Mouse (Mus musculus): Measurements from ENCODE around the gene Pard3. TPM values are rescaled to one million over a fixed set of nuclear protein-coding genes. Genes with fewer than 3 reads are reported as not detected.
A peak's percentile ranks its signal among the peaks of the same experiment; 100 is the strongest.

The Pard3 gene
- polyA plus RNA-seq, 1 experiment from 2014 or later = 30.0 TPM

DNA sequence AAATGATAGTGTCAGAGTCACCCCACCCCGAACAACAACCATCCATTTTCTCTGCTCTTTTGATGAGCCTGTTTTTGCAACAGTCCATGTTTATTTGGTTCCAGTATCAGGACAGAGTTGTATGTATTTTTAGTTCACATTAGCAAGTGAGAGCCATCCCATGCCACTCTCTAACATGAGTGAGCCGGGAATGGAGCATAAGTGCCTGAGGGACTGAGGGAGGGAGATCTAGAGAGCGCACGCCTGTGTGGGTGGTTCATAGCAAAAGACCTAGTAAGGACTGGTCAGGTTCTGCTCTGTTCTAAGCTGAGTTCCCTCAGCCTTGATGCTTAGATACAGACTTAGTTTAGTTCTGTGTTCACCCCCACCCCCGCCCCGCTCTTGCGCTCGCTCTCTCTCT is 521.9 kb downstream of the Pard3 start:
- H3K4me3 ChIP-seq (ENCODE audit: low read depth, low read length) = no peak overlapping the region
- H3K4me2 ChIP-seq (replicated peaks; ENCODE audit: low read depth) = no peak overlapping the region
- no peaks in the 10 kb centered on the region for H3K9me3 ChIP-seq (ENCODE audit: control insufficient read depth, low read length)
- no peaks in the 10 kb centered on the region for H3K27me3 ChIP-seq (ENCODE audit: control insufficient read depth, insufficient read depth, low read length)
- H3K4me1 ChIP-seq (replicated peaks; ENCODE audit: control insufficient read depth, insufficient read depth) = no peaks in the 10 kb centered on the region
- no peak for ATAC-seq (ENCODE audit: low FRiP score, low TSS enrichment)
- H3K27ac ChIP-seq (replicated peaks) = no peak overlapping the region
- no peaks in the 10 kb centered on the region for H3K36me3 ChIP-seq (ENCODE audit: control insufficient read depth, insufficient read depth, low read length)
- DNase-seq (ENCODE audit: low spot score) = no peak
- 93% methylated on average over 8 of the region's 8 CpGs for WGBS
- TF ChIP-seq CTCF (IDR thresholded peaks at IDR 0.05; ENCODE audit: low read depth) (no peak), EP300 (optimal IDR thresholded peaks at IDR 0.05) (no peak)
- no peak overlapping the region for H3K9ac ChIP-seq (ENCODE audit: low read length)

DNA sequence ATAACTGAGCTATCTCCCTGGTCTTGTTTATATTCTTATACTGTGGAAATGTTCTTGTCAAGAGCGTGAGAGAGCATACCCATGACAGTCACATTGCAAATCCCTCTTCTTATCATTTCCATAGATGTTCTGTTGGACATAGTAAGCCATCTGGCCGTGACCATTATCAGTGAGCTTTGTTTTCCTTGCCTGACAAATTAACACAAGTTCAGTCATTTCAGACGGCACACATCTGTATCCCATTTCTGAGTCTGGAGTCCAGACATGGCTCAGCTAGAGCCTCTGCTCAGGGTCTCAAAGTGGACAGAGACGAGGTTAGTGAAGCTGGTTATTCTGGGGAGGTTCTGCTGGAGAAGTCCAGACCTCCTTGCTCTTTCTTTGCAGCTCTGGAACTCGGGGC is 523.0 kb downstream of the Pard3 start:
- TF ChIP-seq EP300 (optimal IDR thresholded peaks at IDR 0.05) = no peak
- no peak for TF ChIP-seq CTCF (IDR thresholded peaks at IDR 0.05; ENCODE audit: low read depth)
- Histone ChIP-seq H3K4me2 (replicated peaks; ENCODE audit: low read depth) (no peak overlapping the region), H3K9ac (ENCODE audit: low read length) (no peak overlapping the region), H3K27me3 (ENCODE audit: control insufficient read depth, insufficient read depth, low read length) (no peaks in the 10 kb centered on the region), H3K9me3 (ENCODE audit: control insufficient read depth, low read length) (no peaks in the 10 kb centered on the region), H3K27ac (replicated peaks) (no peak overlapping the region), H3K4me3 (ENCODE audit: low read depth, low read length) (no peak overlapping the region), H3K36me3 (ENCODE audit: control insufficient read depth, insufficient read depth, low read length) (no peaks in the 10 kb centered on the region), H3K4me1 (replicated peaks; ENCODE audit: control insufficient read depth, insufficient read depth) (no peaks in the 10 kb centered on the region)
- WGBS = 58% methylated on average over 5 of the region's 5 CpGs
- DNase-seq (ENCODE audit: low spot score) (no peak), ATAC-seq (ENCODE audit: low FRiP score, low TSS enrichment) (no peak)

DNA sequence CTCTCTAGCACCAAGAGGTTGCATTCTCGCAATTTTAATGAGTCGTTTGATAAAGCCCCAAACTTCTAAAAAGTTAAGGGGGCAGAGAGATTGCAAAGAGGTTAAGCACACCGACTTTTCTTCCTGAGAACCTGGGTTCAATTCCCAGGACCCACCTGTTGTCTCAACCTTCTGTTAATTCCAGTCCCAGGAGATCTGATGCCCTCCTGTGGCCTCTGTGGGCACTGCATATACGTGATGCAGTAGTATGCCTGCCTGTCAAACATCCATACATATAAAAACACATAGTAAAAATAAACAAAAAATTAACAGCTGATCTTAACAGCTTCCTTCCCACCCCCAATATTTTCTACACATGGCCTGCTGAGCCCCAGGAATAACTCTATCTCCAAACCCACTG is 524.6 kb downstream of the Pard3 start:
- 75% methylated on average over 4 of the region's 4 CpGs for WGBS
- DNase-seq (ENCODE audit: low spot score) = peak; percentile 34

DNA sequence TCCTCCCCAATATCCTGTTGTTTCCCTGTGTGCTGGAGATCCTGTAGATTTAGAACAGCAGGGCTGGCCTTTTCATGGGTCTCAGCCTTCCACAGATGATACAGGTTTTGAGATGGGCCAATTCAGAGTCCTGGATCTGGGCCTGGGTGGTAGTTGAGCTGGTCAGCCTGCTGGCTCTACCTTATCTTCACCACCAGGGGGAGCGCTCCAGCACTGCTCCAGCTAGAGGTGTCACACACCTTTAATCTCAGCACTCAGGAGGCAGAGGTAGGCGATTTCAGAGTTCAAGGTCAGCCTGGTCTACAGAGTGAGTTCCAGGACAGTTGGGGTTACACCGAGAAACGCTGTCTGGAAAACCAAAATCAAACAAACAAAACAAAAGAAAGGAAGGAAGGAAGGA is 525.6 kb downstream of the Pard3 start:
- peak; percentile 82 for TF ChIP-seq CTCF (IDR thresholded peaks at IDR 0.05; ENCODE audit: low read depth)
- no peak for TF ChIP-seq EP300 (optimal IDR thresholded peaks at IDR 0.05)
- Histone ChIP-seq H3K27me3 (ENCODE audit: control insufficient read depth, insufficient read depth, low read length) (no peaks in the 10 kb centered on the region), H3K9me3 (ENCODE audit: control insufficient read depth, low read length) (no peaks in the 10 kb centered on the region), H3K36me3 (ENCODE audit: control insufficient read depth, insufficient read depth, low read length) (no peaks in the 10 kb centered on the region), H3K4me2 (replicated peaks; ENCODE audit: low read depth) (no peak overlapping the region), H3K4me1 (replicated peaks; ENCODE audit: control insufficient read depth, insufficient read depth) (no peaks in the 10 kb centered on the region), H3K9ac (ENCODE audit: low read length) (no peak overlapping the region), H3K27ac (replicated peaks) (no peak overlapping the region), H3K4me3 (ENCODE audit: low read depth, low read length) (no peak overlapping the region)
- peak; percentile 48 for DNase-seq (ENCODE audit: low spot score)
- no peak for ATAC-seq (ENCODE audit: low FRiP score, low TSS enrichment)
- WGBS = 41% methylated on average over 4 of the region's 4 CpGs

More for the DNA sequence above, 524.6 kb downstream of the Pard3 start:
- no peaks in the 10 kb centered on the region for H3K36me3 ChIP-seq (ENCODE audit: control insufficient read depth, insufficient read depth, low read length)
- no peaks in the 10 kb centered on the region for H3K27me3 ChIP-seq (ENCODE audit: control insufficient read depth, insufficient read depth, low read length)
- H3K4me2 ChIP-seq (replicated peaks; ENCODE audit: low read depth) = no peak overlapping the region
- H3K4me1 ChIP-seq (replicated peaks; ENCODE audit: control insufficient read depth, insufficient read depth) = no peaks in the 10 kb centered on the region
- no peaks in the 10 kb centered on the region for H3K9me3 ChIP-seq (ENCODE audit: control insufficient read depth, low read length)
- no peak overlapping the region for H3K27ac ChIP-seq (replicated peaks)
- no peak overlapping the region for H3K9ac ChIP-seq (ENCODE audit: low read length)
- ATAC-seq (ENCODE audit: low FRiP score, low TSS enrichment) = no peak
- H3K4me3 ChIP-seq (ENCODE audit: low read depth, low read length) = no peak overlapping the region
- TF ChIP-seq CTCF (IDR thresholded peaks at IDR 0.05; ENCODE audit: low read depth) = peak; percentile 70
- TF ChIP-seq EP300 (optimal IDR thresholded peaks at IDR 0.05) = no peak

DNA sequence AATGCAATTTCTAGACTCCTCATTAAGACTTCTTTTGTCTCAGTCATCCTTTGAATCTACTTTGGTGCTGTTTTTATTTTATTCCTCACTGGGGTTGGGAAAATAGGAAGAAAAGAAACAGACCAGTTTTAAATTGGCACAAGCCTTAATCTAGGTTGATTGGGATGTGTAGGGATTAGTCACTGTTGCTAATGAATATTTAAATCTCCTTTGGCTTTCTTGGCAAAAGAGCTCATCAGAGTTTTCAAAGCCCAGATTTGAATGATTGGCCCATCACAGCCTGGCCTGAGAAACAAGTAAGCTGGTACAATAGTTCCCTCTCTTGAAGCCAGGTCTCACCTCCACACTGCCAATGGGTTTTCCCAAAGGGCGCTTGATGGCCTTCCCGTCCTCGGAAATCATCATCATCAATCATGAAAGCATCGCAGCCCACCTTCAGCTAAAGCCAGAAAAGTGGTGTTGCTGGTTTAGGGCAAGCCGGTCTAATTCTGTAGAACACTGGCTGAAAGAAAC is 527.0 kb downstream of the Pard3 start:
- DNase-seq (ENCODE audit: low spot score) = no peak
- Histone ChIP-seq H3K36me3 (ENCODE audit: control insufficient read depth, insufficient read depth, low read length) (no peaks in the 10 kb centered on the region), H3K27ac (replicated peaks) (no peak overlapping the region), H3K9me3 (ENCODE audit: control insufficient read depth, low read length) (no peaks in the 10 kb centered on the region), H3K4me3 (ENCODE audit: low read depth, low read length) (no peak overlapping the region), H3K4me1 (replicated peaks; ENCODE audit: control insufficient read depth, insufficient read depth) (no peaks in the 10 kb centered on the region), H3K9ac (ENCODE audit: low read length) (no peak overlapping the region), H3K27me3 (ENCODE audit: control insufficient read depth, insufficient read depth, low read length) (no peaks in the 10 kb centered on the region), H3K4me2 (replicated peaks; ENCODE audit: low read depth) (no peak overlapping the region)
- TF ChIP-seq CTCF (IDR thresholded peaks at IDR 0.05; ENCODE audit: low read depth) = no peak
- TF ChIP-seq EP300 (optimal IDR thresholded peaks at IDR 0.05) = no peak
- ATAC-seq (ENCODE audit: low FRiP score, low TSS enrichment) = no peak
- 72% methylated on average over 5 of the region's 5 CpGs for WGBS

DNA sequence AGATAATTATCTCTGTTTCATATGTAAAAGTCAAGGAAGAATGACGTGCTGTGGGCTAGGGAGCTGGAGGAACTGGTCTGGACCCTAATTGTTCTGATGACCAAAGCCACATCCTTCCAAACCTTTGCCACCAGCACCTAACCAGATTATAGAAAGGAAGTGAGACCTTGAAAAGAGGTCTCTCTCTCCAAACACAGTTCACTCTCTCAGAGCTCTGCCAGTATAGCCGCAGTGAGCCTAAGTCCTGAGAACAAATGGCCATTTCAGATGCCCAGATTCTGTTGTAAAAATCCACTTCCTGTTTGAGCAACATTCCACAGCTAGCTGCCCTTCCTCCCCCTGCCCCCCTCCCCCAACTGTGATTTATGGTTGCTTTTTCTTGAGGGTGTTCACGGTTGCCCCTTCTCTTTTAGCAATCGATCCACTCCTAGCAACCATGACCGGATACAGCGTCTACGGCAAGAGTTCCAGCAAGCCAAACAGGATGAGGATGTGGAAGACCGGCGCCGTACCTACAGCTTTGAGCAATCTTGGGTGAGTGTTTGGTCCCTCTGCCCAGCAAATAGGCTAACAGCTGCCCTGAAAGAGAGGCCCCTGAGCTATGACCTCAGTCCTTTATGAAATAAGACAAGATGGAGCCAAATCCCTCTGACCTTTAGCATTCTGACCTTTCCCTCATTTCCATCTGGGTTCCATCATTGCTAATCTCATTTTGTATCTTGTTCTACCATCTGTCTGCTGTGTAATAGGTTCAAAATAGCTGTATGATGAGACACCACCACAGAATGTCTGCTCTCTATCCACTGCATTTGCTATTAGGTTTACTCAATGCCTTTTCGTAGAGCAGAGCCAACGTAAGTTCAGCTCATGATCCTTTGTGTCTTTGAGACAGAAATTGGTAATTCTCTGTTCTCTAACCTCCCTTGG is 529.2 kb downstream of the Pard3 start:
- Histone ChIP-seq H3K27ac (replicated peaks) (no peak overlapping the region), H3K4me3 (ENCODE audit: low read depth, low read length) (no peak overlapping the region), H3K4me2 (replicated peaks; ENCODE audit: low read depth) (no peak overlapping the region), H3K27me3 (ENCODE audit: control insufficient read depth, insufficient read depth, low read length) (no peaks in the 10 kb centered on the region), H3K36me3 (ENCODE audit: control insufficient read depth, insufficient read depth, low read length) (no peaks in the 10 kb centered on the region), H3K4me1 (replicated peaks; ENCODE audit: control insufficient read depth, insufficient read depth) (no peaks in the 10 kb centered on the region), H3K9ac (ENCODE audit: low read length) (no peak overlapping the region), H3K9me3 (ENCODE audit: control insufficient read depth, low read length) (no peaks in the 10 kb centered on the region)
- DNase-seq (ENCODE audit: low spot score) (no peak), ATAC-seq (ENCODE audit: low FRiP score, low TSS enrichment) (no peak)
- no peak for TF ChIP-seq EP300 (optimal IDR thresholded peaks at IDR 0.05)
- TF ChIP-seq CTCF (IDR thresholded peaks at IDR 0.05; ENCODE audit: low read depth) = no peak
- WGBS = 66% methylated on average over 12 of the region's 12 CpGs

All from stomach, postnatal 0 days (tissue).